Mouse (Mus musculus) thymus, postnatal 36 days (tissue): ENCODE measurements around the gene Atg4b.
A peak's percentile ranks its signal among the peaks of the same experiment; 100 is the strongest.

Source experiments
- DNase-seq, 2 experiments: peaks; one replicate each; pipeline ENCODE4 v3.0.0; 2022; ENCODE audit warnings: mixed read lengths in 2 of 2

The Atg4b gene

DNA sequence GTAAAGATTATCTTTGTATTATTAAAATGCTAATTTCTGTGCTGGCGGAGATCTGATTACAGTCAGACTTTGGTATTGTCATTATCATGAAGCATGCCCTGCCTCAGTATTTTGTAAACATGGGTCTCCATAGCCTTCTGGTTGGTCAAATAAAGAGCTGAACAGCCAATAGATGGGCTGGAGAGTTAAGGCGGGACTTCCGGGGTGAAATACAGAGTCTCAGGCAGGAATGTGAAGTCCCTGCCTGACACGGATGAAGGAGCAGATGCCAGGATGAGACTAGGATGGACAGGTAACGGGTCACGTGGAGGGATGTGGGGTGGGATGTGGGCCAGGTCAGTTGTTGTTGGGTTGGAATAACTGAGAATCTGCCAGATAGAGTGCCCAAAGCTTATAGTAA is at the start of gene Atg4b:
Gene Atg4b (plus strand): TSS at position 211 of the 400 bp plus-strand sequence.
- DNase-seq, result no peak

DNA sequence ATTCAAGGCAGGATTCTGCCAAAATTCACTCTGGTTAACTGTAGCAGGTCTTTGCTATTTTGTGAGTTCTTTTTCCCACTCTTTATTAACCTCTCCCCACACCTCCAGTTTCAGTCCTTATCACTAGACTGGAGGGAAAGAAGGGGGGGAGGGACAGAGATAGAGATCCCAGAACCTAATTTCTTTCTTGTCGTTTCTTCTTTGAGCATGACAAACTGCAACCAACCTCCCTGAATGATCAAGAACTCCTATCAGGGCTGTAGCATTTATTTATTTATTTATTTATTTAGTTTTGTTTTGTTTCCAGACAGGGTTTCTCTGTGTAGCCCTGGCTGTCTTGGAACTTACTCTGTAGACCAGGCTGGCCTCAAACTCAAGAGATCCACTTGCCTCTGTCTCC is 49.2 kb upstream of the Atg4b start:
- no peak for DNase-seq

DNA sequence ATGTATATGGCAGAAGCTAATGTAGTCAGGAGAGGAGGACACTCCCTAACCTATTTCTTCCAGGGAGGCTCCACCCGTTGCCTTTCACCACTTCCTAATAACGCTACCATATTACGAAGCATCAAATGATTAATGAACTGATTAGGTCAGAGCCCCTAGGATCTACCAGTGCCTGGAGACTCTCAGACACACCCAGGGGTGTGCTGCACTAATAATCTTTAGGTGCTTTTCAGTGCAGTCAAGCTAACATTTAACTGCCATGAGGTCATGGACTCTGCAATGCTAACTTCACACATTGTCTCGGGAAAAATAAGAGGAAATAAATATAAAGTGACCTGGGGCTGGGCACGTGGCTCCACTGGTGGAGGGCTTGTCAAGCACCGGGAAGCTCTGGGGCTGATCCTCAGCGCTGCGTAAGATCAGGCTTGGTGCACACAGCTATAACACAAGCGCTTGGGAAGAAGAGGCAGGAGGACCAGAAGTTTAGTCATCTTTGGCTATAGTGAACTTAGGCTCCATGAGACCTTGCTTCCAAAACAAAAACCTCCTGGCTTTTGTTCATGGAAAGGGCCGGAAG is 47.7 kb upstream of the Atg4b start:
- no peak for DNase-seq

DNA sequence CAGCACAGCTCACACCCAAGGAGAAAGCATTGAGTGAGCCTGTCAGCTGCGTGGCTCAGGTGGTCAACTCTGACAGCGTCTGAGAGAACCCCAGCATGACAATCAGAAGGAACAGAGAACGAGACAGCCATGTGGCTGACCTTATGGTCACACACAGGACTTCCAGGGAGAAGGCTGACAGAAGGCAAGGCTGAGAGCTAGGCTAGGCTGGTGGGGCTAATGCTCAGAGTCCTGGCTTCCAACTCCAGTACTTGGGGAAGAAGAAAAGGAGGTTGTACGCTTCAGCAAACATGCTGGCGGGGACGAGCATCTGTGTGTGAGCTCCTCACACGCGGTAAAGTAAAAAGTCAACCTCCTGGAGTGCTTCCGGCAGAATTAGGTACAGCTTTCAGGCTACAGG is 47.0 kb upstream of the Atg4b start:
- DNase-seq, result no peak

DNA sequence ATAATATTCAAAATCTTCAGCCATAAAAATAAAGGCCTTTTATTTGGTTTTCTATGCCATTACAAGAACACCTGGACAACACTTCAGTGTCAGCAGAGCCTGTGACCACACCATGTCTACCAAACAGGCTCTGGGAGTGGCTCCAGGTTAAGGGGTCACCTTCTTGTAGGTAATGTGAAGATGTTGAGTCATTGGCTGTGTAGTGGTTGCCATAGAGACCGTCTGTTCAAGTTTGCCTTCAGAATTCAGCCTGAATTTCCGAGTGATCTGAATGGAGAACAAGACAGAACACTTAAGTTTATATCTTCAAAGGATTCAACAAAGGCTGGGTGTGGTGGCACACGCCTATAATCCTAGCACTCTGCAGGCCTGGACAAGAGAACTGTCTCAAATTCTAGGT is 45.9 kb upstream of the Atg4b start:
- no peak for DNase-seq

DNA sequence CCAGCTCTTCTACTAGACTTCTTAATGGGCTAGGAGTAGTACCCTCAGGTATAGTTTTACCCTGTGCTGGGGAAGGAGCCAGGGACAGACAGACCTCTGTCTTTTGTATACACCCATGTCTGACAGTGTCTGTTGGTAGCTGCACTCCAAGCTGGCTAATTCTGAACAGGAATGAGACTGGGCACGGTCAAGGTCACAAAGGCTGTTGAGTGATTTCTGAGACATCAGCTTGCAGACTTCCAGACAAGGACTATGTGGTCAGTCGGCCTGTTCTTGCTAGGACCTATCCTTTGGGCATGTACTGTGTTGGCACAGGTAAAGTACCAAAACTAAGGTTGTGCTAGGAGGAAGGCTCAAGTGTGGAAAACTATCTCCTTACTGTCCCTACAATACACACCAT is 35.1 kb upstream of the Atg4b start:
- no peak for DNase-seq

DNA sequence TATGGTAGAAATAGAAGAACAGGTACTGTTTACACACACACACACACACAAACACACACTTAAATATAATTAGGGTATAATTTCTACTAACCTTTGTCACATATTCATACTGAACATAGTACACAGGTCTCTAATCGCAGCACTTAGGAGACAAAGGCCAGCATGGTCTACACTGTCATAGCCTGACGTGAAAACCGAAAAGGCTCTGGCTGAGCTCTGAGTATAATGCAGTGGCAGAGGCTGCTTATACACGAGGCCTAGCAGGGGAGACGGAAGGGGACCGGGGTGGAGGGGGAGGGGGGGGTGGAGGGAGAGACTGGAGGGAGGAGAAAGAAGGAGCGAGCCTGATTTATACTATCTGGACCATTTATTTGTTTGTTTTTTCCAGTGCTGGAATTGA is 29.7 kb upstream of the Atg4b start:
- no peak for DNase-seq

DNA sequence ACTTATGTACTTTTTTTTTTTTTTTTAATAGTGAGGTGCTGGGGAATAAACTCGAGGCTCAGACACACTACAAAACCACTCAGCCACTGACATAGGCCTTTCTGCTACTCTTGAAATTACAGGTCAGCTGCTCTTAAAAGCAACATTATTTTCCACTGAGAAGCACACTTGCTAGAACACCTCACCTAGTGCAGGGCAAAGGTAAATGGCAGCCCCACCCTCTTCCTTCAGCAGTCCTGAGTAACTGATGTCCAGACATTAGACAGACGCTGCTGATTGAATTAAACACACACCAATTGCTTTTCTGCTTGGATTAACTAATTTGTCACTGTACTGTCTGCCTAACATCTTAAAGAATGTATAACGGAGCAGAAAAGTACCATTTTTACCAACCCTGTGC is 26.7 kb upstream of the Atg4b start:
- DNase-seq, result no peak

DNA sequence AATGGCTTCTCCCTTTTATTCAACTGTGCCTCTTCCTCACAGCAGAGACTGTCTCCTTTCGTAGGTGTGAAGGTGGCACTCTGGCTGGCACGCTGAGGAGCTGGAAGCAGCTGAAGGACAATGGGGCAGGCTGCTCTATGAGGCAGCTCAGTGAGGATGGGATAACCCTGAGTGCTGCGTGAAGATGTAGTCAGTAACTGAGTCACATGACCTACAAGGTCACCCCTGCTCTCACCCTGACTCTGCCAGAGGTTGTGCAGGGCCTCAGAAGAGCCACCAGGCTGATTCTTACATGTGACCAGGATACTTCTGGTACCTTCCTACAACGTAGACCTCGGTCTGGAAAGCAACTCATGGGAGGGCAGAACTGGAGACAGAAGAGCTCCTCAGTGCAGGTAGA is 25.6 kb upstream of the Atg4b start:
- no peak for DNase-seq

DNA sequence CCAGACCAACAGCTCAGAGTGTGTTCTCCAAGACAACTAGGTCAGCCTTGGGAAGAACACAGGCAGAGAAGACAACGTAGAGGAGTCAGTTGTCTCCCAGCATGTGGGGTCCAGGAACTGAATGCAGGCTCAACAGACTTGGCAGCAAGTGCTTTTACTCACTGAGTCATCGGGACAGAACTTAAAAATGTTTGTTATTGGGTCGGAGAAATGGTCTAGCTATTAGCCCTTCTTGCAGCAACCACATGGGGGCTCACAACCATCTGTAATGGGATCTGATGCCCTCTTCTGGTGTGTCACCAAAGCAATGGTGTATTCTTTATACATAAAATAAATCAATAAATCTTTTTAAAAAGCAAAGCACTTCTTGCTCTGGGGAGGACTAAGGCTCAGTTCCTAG is 25.2 kb upstream of the Atg4b start:
- DNase-seq, result no peak

DNA sequence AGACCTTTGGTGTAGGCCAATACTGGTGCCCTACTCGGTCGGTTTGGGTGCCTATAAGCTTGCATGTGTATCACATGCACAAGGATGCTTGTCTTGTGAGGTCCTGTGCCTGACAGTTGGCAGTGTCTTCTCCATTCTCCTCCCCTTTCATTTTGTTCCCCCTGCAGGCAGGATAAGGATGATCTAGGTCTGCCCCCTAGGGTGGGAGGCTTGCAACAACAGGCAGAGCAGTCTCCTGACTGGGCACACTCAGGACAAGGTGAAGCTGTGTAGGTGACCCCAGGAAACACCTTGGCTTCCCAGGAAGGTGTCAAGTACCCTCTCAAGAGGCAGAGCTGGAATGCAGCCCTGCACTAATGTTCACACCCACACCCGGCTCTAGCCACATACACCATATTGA is 24.3 kb upstream of the Atg4b start:
- peak; percentile 45 to 50 for DNase-seq

DNA sequence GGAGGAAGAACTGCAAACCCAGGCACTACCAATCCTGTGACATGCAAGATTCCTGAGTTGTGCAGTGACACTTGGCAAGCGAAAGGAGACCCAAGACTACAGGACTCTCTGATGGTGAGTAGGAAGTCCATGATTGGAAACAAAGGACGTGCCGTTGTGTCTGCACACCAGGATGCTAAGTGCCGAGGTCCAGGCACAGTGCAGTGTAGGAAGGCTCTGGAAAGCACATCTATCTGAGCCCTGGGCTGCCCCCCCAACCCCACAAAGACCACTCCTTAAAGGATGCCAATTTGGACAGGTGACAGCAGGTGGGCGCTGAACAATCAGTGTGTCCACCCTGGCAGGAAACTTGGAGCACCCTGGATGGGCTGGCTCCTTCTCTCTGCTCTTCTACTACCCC is 20.2 kb upstream of the Atg4b start:
- DNase-seq, result no peak

DNA sequence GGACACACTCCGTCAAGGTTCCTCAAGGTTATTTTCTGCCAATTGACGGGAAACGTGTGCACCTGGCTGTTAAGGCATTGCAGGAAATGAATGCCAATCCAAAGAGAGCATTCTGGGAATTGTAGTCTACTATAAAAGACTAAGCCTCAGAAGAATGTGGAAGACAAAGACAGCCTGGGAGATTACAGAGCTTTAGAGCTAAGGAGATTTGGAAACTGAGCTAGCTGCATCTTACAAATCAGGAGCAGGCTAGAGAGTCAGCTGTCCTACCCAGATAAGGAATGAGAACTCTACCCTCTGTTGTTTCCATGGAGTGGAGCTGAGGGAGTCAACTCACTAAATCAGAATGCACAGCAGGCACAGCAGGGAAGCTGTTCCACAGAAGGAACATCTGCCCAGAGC is 19.4 kb upstream of the Atg4b start:
- no peak for DNase-seq

DNA sequence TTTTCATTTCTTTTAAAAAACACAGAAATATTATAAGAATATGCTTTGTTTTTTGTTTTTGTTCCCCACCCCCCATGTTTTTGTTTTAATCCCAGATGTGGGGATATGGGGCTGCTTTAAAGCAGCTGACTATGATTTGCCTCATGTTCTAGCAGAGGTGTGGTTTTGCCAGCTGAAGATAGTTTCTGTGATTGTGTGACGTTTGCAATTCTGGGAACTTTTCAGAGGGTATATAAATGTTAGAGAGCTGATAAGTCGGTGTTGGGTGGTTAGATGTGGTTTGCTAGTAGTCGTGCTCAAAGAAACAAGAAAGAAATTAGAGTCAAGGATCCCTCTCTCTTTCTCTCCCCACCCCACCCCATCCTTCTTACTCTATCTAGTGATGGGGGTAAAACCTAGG is 15.4 kb upstream of the Atg4b start:
- no peak for DNase-seq

DNA sequence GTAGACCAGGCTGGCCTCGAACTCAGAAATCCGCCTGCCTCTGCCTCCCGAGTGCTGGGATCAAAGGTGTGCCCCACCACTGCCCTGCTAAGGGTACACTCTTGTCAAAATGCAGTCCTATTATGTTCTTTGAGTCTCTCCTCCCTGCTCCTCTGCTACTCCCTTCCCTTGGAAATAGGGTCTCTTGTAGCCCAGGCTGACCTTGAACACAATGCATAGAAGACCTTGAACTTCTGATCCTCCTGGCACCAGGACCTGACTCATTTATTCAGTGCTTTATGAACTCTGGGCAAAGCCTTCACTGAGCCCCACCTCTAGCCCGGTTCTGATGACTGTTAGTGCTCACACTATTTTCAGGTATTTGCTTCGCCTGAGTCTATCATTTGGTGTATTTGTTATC is 13.6 kb upstream of the Atg4b start:
- no peak for DNase-seq

DNA sequence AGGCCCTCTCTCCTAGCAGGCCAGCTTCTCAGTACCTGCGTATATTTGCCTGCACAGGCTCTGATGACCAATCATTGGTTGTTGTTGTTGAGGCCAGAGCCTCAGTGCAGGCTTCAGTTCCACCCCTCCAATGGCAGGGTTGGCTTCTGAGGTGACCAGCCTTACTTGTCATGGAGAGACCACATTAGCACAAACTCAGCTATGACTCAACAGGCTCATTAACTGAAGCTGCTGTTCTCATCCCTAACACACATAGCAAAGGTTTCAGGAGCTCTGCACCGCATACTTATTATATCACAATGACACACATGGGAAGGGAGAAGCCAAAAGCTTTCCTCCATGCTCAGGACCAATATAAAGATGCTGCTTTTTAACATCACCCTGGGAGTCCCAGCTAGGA is 10.6 kb upstream of the Atg4b start:
- no peak for DNase-seq

DNA sequence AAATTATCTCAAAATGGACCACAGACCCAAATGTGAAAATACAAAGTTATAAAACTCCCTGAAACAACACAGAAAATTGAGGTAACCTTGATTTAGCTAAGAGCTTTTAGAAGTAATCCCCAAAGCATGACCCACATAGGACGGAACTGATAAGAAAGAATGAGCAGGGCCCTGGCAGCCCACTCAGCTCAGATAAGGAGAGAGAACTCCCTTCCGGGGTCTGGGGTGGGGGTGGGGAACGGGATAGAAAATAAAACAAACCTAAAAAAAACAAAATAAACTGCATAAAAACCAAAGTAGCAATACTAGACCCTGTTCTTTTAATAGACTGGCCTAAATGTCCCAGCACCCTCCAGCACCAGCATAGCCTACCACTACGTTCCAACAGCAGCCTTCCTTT is 9.3 kb upstream of the Atg4b start:
- DNase-seq, result no peak

DNA sequence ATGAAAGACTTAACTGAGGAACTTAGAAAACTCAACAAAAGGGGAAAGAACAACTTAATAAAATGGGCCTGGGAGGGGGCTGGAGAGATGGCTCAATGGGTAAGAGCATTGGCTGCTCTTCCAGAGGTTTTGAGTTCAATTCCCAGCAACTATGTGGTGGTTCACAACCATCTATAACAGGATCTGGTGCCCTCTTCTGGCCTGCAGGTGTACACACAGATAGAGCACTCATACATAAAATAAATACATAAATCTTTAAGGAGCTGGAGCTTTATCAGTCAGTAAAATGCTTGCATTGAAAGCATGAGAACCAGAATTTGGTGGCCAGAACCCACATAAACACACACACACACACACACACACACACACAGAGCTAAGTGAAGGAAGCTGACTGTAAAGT is 8.4 kb upstream of the Atg4b start:
- no peak for DNase-seq

DNA sequence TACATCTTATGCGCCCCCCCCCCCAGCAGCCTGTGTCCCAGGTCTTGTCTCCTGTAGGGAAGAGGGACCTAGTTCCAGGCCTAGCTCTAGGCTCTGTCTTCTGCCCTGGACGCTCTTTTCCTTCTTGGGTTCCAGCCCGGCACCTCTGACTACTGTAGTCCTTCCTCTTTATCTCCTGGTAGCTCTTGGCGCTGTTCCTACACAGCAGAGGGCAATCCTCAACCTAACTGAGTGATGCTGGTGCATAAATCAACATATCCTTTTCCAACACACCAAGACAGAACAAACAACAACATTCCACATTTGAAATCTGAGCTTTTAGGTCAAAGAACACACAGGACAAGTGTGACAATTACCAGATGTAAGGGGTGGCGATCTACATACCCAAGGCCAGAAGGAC is 5.1 kb upstream of the Atg4b start:
- no peak for DNase-seq

DNA sequence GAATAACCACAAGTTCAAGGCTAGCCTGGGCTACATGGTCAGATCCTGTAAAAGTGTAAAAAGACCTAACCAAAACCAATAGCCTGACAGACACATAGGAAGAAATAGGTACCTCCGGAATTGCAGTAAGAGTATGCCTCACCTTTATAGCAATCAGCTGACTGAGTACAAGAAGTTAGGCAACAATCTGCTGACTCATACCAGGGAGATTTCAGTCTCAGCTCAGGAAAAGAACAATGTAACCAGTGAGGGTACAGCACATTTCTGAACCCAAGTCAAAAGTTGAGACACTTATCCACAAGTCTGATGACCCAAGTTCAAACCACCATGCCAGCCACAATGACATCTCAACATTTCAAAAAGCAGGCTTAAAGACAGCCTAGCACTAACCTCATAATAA is 2.8 kb upstream of the Atg4b start:
- no peak for DNase-seq

DNA sequence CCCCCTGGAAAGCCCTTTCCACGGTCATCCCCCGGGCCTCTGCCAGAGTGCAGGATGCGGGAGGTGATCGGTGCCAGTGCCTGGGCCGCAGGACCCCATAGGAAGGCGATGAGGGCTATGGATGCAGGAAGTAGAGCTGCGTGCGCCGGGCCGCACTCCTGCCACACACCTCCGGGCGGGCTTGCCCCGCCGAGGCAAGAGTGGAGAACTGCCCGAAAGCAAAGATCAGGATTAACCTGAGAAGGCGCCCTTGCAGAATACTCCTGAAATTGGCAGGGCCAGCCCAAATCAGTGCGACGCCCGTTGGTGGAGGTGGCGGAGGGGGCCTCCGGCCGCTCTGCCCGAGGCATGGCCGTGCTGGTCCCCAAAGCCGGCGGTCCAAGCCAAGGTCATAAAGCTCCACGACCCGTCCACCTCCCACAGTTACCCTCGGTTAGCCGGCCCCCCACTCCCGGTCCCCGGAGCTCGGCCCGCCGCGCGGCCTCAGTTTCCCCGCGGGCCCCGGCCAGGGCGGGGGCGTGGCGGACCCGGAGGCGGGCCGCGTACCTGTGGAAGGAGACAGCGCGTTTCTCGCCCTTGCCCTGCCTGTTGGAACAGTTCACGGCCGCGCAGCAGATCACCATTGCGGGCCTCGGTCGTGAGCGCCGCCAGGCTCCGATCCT is 2.7 kb downstream of the Atg4b start:
- peak in 1 of 2 experiments; percentile 46 for DNase-seq

DNA sequence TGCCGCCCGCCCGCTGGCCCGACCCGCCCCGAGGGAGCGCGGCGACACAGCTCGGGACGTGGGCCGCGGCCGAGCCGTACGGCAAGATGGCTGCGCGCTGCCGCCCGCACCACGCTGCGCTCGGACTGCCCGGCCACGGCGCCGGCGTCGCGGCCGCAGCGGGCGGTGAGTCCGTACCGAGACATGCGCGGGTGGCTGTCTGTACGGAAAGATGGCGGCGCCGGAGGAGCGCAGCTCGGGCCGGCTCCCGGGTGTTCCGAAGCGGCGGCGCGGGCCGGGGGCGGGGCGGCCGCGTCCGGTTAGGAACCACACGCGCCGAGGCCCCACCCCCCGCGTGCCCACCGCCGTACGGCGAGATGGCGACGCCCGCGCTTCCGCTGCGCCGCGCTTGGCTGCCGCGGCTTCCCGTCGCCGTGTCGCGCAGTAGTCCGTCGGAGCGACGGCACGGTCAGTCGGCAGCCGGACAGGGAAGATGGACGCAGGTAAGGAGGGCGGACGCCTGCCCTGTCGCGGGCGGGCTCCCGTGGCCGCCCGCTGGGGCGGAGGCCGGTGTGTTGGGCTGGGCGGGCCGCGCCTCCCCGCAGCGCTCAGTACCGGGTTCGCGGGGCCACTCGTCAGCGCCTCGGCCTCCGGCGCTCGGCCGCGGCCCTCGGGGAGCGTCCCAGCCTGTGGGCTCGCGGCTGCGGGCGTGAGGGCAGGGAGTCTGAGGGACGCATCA is 3.4 kb downstream of the Atg4b start, which contains the start of gene Thap4:
Gene Thap4 (minus strand): TSS at position 292 of the 718 bp plus-strand sequence.
- DNase-seq, result peak; percentile 85 to 89

DNA sequence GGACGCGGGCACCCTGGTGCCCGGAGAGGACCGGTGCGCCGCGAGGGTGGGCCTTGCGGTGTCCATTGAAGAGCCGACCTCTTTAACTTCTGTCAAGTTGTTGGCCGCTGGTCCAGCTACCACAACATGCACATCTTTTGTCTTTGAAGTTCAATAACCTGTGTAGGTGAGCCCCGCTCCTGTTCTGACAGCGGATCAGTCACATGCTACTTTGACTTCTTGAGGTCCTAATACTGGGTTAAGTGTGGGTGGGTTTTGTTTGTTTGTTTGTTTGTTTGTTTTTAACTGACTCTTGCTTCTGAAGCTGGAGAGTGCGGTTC is 4.0 kb downstream of the Atg4b start:
- DNase-seq, result no peak

DNA sequence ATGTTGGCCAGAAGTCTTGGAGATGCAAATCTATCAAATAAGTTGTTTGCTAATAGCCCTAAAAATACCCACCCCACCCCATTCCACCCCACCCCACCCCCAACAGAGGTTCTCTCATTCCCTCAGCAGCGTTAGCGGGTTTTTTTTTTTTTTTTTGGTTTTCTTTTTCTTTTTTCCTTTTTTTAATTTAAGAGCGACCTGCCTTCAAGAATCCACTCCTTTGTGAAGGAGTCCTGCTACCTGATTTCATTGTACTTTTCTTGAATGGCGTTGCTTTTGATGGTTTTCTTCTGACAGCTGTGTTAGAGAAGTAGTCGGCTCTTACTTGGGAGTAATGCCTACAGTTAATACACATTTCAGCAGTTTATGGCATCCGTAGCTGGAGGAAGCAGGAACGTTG is 4.3 kb downstream of the Atg4b start:
- DNase-seq, result no peak

DNA sequence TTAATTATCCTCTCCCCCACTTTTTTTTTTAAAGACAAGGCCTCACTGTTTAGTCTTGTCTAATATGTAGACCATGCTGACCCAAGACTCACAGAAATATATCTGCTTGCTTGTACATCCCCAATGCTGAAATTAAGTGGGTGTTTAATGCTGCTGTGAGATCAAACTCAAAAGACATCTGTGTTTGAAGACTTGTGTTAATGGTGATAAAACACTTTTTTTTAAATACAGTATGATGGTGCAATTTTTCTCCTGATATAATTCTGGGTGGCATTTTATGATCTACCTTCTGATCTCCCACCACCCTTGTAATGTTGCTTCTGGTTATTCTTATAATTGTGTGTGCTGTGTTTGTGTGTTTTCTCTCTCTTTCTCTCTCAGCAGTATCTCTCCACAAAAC is 4.9 kb downstream of the Atg4b start:
- no peak for DNase-seq
